Mouse (Mus musculus) small intestine, adult 2 months (tissue): ENCODE measurements around the gene Zbtb40.

Experiments
- CTCF ChIP-seq: fragments of 200-500 bp; IDR thresholded peaks from 2 replicates; pipeline ENCODE4 v1.5.1; 2012; ENCODE audit warnings: low read depth, mild to moderate bottlenecking, control low read depth, inconsistent platforms, low read length, moderate library complexity, mixed read lengths; ENCODE audit not compliant: insufficient replicate concordance, insufficient read length; ENCODE audit errors: extremely low read depth
- POLR2A ChIP-seq: fragments of 200-500 bp; IDR thresholded peaks from 2 replicates; pipeline ENCODE4 v1.6.1; 2012; ENCODE audit warnings: low read depth, mild to moderate bottlenecking, control low read depth, inconsistent platforms, low read length, moderate library complexity

GRCm38 (mm10) chr4:137043799-137044198, 4.8 kb downstream of the Zbtb40 start:
- TF ChIP-seq CTCF: no peak
- no peak for TF ChIP-seq POLR2A
